Mouse (Mus musculus): ENCODE measurements at regions not wholly inside any gene's neighbourhood (a gene's known extent, or its start where the extent isn't known, plus 50 kb on each side); places are given as distances from the start of the nearest gene placed in this dataset.

- TF ChIP-seq CTCF (IDR thresholded peaks at IDR 0.05; ENCODE audit: low read depth), result no peak
- TF ChIP-seq EP300 (optimal IDR thresholded peaks at IDR 0.05), result no peak
Measured at GRCm38 (mm10) chr14:87619368-87620035, 203.1 kb downstream of the Tdrd3 start.

All from stomach, postnatal 0 days (tissue).